Mouse (Mus musculus): Measurements from ENCODE around the gene Csrp3.

DNA sequence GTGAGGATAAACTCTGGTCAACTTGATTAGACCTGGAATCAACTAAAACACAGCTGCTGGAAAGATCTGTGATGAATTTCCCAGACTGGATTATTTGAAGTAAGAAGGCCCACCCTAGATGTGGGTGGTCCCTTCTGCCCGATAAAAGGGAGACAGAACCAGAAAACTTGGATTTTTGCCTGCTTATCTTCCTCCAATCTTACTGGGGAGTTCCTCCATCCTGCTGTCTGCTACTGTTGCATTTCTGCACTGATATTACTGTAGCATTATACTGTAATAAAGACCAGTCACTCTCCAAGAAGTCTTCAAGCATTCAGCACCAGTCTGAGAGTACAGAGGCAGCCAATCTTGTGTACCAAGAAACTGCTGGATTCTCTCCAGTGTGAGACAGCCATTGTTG is 10.4 kb upstream of the Csrp3 start:
- no peak for TF ChIP-seq POLR2A (IDR thresholded peaks at IDR 0.05; ENCODE audit: borderline replicate concordance, control insufficient read depth, low read depth, low read length)
- TF ChIP-seq CTCF (IDR thresholded peaks at IDR 0.05; ENCODE audit: control insufficient read depth, insufficient read depth, low read length), result no peak

Measured in bone marrow, adult 2 months (tissue).